Mouse (Mus musculus): Measurements from ENCODE around the gene Rnf224. TPM values are rescaled to one million over a fixed set of nuclear protein-coding genes. Genes with fewer than 3 reads are reported as not detected.
A peak's percentile ranks its signal among the peaks of the same experiment; 100 is the strongest.

Gene Rnf224
- total and polyA plus RNA-seq, 3 experiments = 0.10 TPM; not detected in 2

GRCm38 (mm10) chr2:25195211-25196156, 41.1 kb downstream of the Rnf224 start (continued):
- TF ChIP-seq HCFC1 (IDR thresholded peaks at IDR 0.05; ENCODE audit: low read depth, low read length) = peak; percentile 61
- TF ChIP-seq USF1 (IDR thresholded peaks at IDR 0.05; ENCODE audit: low read depth, low read length) = peak; percentile 95
- peak in 1 of 2 experiments; percentile 67; a peak in 3 of 4 replicates for TF ChIP-seq USF2 (IDR thresholded peaks at IDR 0.05; ENCODE audit: borderline replicate concordance in 1 of 2, insufficient read depth in 1 of 2, low read depth in 1 of 2, low read length in 2 of 2)
- peak; percentile 63; the same call in 1 of the 2 replicates for TF ChIP-seq NRF1 (IDR thresholded peaks at IDR 0.05; ENCODE audit: insufficient read depth, low read depth, low read length, poor library complexity, severe bottlenecking)
- TF ChIP-seq CHD2 (IDR thresholded peaks at IDR 0.05; ENCODE audit: low read length) = no peak
- 0 out of 2 replicates have a peak, but pooled peaks have one; percentile 47 for TF ChIP-seq TCF12 (IDR thresholded peaks at IDR 0.05; ENCODE audit: low read depth, low read length)
- no peak for TF ChIP-seq CTCF (IDR thresholded peaks at IDR 0.05 in 2 of 3, conservative IDR thresholded peaks at IDR 0.05 in 1 of 3; ENCODE audit: control insufficient read depth in 1 of 3, insufficient read depth in 1 of 3, low read depth in 2 of 3, low read length in 3 of 3, poor library complexity in 1 of 3, severe bottlenecking in 1 of 3)

- Histone ChIP-seq H3K36me3 (ENCODE audit: control insufficient read depth in 1 of 2, insufficient read depth in 2 of 2, low read length in 2 of 2) (peaks cover 0 to 17% of the 10 kb centered on the region in 2 experiments; a peak in 2 of 4 replicates), H3K4me3 (ENCODE audit: control insufficient read depth in 1 of 2, insufficient read depth in 1 of 2, low read depth in 2 of 2, low read length in 2 of 2) (peak overlapping the region; percentile 57 to 72), H3K9ac (ENCODE audit: control insufficient read depth, low read depth, low read length, poor library complexity, severe bottlenecking) (peak overlapping the region; percentile 87), H3K4me1 (ENCODE audit: control insufficient read depth in 1 of 2, insufficient read depth in 2 of 2, low read length in 2 of 2) (peaks cover 6 to 32% of the 10 kb centered on the region in 2 experiments), H3K79me2 (ENCODE audit: control insufficient read depth, insufficient read depth, low read length, poor library complexity) (peaks cover 21% of the 10 kb centered on the region), H3K27me3 (ENCODE audit: control insufficient read depth in 1 of 2, insufficient read depth in 2 of 2, low read length in 2 of 2) (no peaks in the 10 kb centered on the region), H3K27ac (ENCODE audit: control insufficient read depth, low read depth, low read length) (peak overlapping the region; percentile 96), H3K9me3 (replicated peaks; ENCODE audit: insufficient read depth, low read length) (no peaks in the 10 kb centered on the region)
- DNase-seq (ENCODE audit: low read depth, low spot score) = peak; percentile 78
- TF ChIP-seq TCF12 (IDR thresholded peaks at IDR 0.05; ENCODE audit: low read depth, low read length) (0 out of 2 replicates have a peak, but pooled peaks have one; percentile 4), USF2 (IDR thresholded peaks at IDR 0.05; ENCODE audit: borderline replicate concordance in 1 of 2, insufficient read depth in 1 of 2, low read depth in 1 of 2, low read length in 2 of 2) (no peak), MEF2A (IDR thresholded peaks at IDR 0.05; ENCODE audit: extremely low read depth, insufficient replicate concordance, low read depth, low read length, poor library complexity, severe bottlenecking) (no peak), POLR2A (IDR thresholded peaks at IDR 0.05; ENCODE audit: control insufficient read depth in 1 of 2, insufficient read depth in 1 of 2, low read depth in 1 of 2, low read length in 2 of 2, poor library complexity in 1 of 2) (peak in 1 of 2 experiments; percentile 62; a peak in 2 of 4 replicates), JUND (IDR thresholded peaks at IDR 0.05; ENCODE audit: low read depth, low read length) (no peak), MAZ (IDR thresholded peaks at IDR 0.05; ENCODE audit: low read depth, low read length) (0 out of 2 replicates have a peak, but pooled peaks have one; percentile 45), HCFC1 (IDR thresholded peaks at IDR 0.05; ENCODE audit: low read depth, low read length) (0 out of 2 replicates have a peak, but pooled peaks have one; percentile 11), CHD1 (IDR thresholded peaks at IDR 0.05; ENCODE audit: low read depth, low read length) (no peak), EP300 (IDR thresholded peaks at IDR 0.05; ENCODE audit: low read depth in 1 of 2, low read length in 2 of 2) (peak in 1 of 2 experiments; percentile 14; a peak in 1 of 4 replicates), USF1 (IDR thresholded peaks at IDR 0.05; ENCODE audit: low read depth, low read length) (peak; percentile 79), CTCF (IDR thresholded peaks at IDR 0.05 in 2 of 3, conservative IDR thresholded peaks at IDR 0.05 in 1 of 3; ENCODE audit: control insufficient read depth in 1 of 3, insufficient read depth in 1 of 3, low read depth in 2 of 3, low read length in 3 of 3, poor library complexity in 1 of 3, severe bottlenecking in 1 of 3) (no peak), ETS1 (IDR thresholded peaks at IDR 0.05; ENCODE audit: low read depth, low read length) (no peak), GABPA (IDR thresholded peaks at IDR 0.05; ENCODE audit: low read depth, low read length) (no peak), SIN3A (IDR thresholded peaks at IDR 0.05; ENCODE audit: low read length) (peak; percentile 2; the same call in 1 of the 2 replicates), TBP (IDR thresholded peaks at IDR 0.05; ENCODE audit: low read depth, low read length) (peak; percentile 58), ZNF384 (IDR thresholded peaks at IDR 0.05; ENCODE audit: low read depth, low read length) (no peak), BHLHE40 (IDR thresholded peaks at IDR 0.05; ENCODE audit: borderline replicate concordance, low read depth, low read length) (peak; percentile 77), ZMIZ1 (IDR thresholded peaks at IDR 0.05; ENCODE audit: low read depth, low read length) (0 out of 2 replicates have a peak, but pooled peaks have one; percentile 38)
Observed at GRCm38 (mm10) chr2:25194486-25195171, 42.0 kb downstream of the Rnf224 start.
